Mouse (Mus musculus) lung, embryonic 16.5 days (tissue): ENCODE results near the gene Eif3d. TPM values are rescaled to one million over a fixed set of nuclear protein-coding genes. Genes with fewer than 3 reads are reported as not detected.
A peak's percentile ranks its signal among the peaks of the same experiment; 100 is the strongest.

Experiments
- ATAC-seq: fragments of 200-750 bp; cut with Nextera tagmentation; 2 replicates; pipeline ENCODE4 v1.8.0; 2017; ENCODE audit warnings: low read depth, mild to moderate bottlenecking, moderate library complexity
- H3K27ac ChIP-seq: fragments of 300-500 bp; sonication (generic); 2 replicates; pipeline ENCODE4 v1.5.1; 2014; ENCODE audit warnings: mild to moderate bottlenecking, control low read depth, low read length
- H3K27me3 ChIP-seq: fragments of 300-500 bp; sonication (generic); 2 replicates; pipeline ENCODE4 v1.6.1; 2014; ENCODE audit warnings: low read depth, low read length, mixed read lengths; ENCODE audit not compliant: control insufficient read depth, insufficient read depth
- H3K36me3 ChIP-seq: fragments of 300-500 bp; sonication (generic); 2 replicates; pipeline ENCODE4 v1.6.1; 2014; ENCODE audit warnings: low read length; ENCODE audit not compliant: control insufficient read depth, insufficient read depth
- H3K4me1 ChIP-seq: fragments of 300-500 bp; sonication (generic); replicated peaks from 2 replicates; pipeline ENCODE4 v1.6.1; 2014; ENCODE audit warnings: low read length, mixed read lengths; ENCODE audit not compliant: control insufficient read depth, insufficient read depth
- H3K4me2 ChIP-seq: fragments of 300-500 bp; sonication (generic); 2 replicates; pipeline ENCODE4 v1.6.1; 2014; ENCODE audit warnings: low read depth, low read length, control low read depth
- H3K4me3 ChIP-seq: fragments of 300-500 bp; sonication (generic); 2 replicates; pipeline ENCODE4 v1.5.1; 2014; ENCODE audit warnings: mild to moderate bottlenecking, low read length, control low read depth
- H3K9ac ChIP-seq: fragments of 300-500 bp; sonication (generic); 2 replicates; pipeline ENCODE4 v1.6.1; 2014; ENCODE audit warnings: low read length, control low read depth
- H3K9me3 ChIP-seq: fragments of 300-500 bp; sonication (generic); 2 replicates; pipeline ENCODE4 v1.6.1; 2016; ENCODE audit warnings: low read length; ENCODE audit not compliant: control insufficient read depth
- WGBS: fragments of 180-500 bp; shearing (Covaris S2); extraction: QIAGEN DNeasy Blood & Tissue Kit; methylation state at CpG from one replicate; pipeline ENCODE4 v1.1.7; 2014; 5-methylcytosine and 5-hydroxymethylcytosine counted together
- polyA plus RNA-seq: library from polyadenylated mRNA; unstranded; fragments of >200 nt; fragmentation: Nextera tagmentation; extraction: Ambion mirVana; gene quantifications from 2 replicates; pipeline ENCODE4 v1.2.1, GENCODE M21; 2015

Eif3d gene
- polyA plus RNA-seq, 1 experiment from 2014 or later: 170 TPM

DNA sequence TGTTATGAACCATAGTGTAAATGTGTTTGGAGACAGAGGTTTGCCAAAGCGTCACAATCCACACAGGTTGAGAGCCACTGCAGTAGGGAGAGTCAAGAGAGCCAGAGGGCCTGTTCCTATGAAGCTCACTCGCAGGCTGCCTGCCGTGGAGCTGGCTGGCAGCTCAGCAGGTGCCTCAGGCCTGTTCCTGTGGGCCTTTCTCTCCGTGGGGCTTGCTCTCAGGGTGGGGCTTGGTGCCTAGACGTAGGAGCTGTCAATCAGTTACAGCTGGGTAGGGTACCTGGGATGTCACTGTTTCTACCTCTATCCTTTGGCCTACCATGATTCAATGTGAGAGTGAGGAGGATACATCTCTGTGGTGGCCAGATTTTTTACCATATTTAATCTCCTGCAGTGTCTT is 35.6 kb downstream of the Eif3d start:
- ATAC-seq: no peak
- H3K27ac ChIP-seq: no peak overlapping the region
- H3K9ac ChIP-seq: no peak overlapping the region
- H3K4me1 ChIP-seq: no peaks in the 10 kb centered on the region; the same call in 1 of the 2 replicates
- no peaks in the 10 kb centered on the region for H3K27me3 ChIP-seq
- no peaks in the 10 kb centered on the region for H3K36me3 ChIP-seq
- 56% methylated on average over 5 of the region's 5 CpGs for WGBS
- H3K9me3 ChIP-seq: no peaks in the 10 kb centered on the region
- no peak overlapping the region for H3K4me2 ChIP-seq
- H3K4me3 ChIP-seq: no peak overlapping the region

DNA sequence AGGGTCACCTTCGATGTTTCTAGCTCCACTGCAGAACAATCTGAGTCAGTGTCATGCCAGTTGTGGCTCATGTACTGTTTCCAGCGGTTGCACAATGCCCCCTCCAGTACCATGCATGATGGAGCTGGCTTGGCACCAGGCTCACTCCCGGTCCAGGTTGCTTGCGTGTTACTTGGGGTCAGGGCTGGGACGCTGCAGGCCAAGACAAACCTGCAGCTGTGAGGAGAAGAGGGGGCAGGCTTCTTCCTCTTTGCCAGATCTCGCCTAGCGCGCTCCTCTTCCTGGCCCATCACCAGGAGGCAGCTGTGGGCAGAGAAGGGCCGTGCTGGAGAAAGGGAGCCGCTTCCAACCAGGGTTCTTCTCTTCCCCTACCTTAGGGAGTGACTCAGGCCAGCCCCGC is 36.3 kb downstream of the Eif3d start:
- Histone ChIP-seq H3K27me3 (no peaks in the 10 kb centered on the region), H3K9me3 (no peaks in the 10 kb centered on the region), H3K36me3 (no peaks in the 10 kb centered on the region), H3K4me1 (peaks cover 6% of the 10 kb centered on the region), H3K27ac (no peak overlapping the region), H3K9ac (no peak overlapping the region), H3K4me3 (no peak overlapping the region), H3K4me2 (0 out of 2 replicates have a peak overlapping the region, but pooled peaks have one; percentile 12)
- 70% methylated on average over 11 of the region's 11 CpGs for WGBS
- ATAC-seq: no peak

DNA sequence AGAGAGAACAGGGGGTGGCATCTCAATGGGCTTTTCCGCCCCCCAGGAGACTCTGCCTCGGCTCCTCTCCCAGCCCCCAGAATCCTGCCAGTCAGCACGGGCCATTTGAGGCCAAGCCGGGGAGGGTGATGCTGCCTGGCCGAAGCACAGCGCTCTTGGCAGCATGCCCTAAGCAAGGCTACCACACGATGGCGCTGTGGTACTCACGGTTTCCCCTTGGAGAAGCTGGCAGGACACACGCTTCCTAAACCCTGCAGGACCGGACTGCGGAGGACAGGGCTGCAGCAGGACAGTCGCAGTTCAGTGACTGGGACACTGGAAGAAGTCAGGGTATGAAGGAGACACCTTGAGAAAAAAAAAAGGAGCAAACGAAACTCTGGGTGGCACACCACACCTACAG is 36.8 kb downstream of the Eif3d start:
- H3K4me3 ChIP-seq: no peak overlapping the region
- no peaks in the 10 kb centered on the region for H3K27me3 ChIP-seq
- ATAC-seq: peak; percentile 41; the same call in 1 of the 2 replicates
- H3K4me1 ChIP-seq: peaks cover 6% of the 10 kb centered on the region
- no peak overlapping the region for H3K27ac ChIP-seq
- under 1% methylated on average over 14 of the region's 14 CpGs for WGBS
- no peaks in the 10 kb centered on the region for H3K9me3 ChIP-seq
- 0 out of 2 replicates have a peak overlapping the region, but pooled peaks have one; percentile 12 for H3K4me2 ChIP-seq
- no peaks in the 10 kb centered on the region for H3K36me3 ChIP-seq
- H3K9ac ChIP-seq: no peak overlapping the region

DNA sequence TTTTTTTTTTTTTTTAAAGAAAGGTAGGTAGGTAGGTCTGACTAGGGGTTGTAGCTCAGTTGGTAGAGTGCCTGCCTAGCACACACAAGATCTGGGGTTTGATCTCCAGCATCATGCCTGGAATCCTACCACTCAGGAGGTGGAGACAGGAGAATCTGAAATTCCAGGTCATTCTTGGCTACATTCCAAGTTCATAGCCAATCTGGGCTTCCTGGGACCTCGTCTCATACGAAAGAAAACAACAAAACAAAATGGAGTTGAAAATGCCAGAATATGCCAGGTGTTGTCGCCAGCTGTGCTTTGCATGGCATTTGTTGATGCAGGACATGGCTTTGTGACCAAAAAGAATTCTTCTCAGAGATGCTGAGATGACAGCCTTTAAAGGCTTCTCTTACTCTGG is 37.4 kb downstream of the Eif3d start:
- Histone ChIP-seq H3K4me1 (peaks cover 7% of the 10 kb centered on the region), H3K4me2 (no peak overlapping the region), H3K4me3 (no peak overlapping the region), H3K9me3 (no peaks in the 10 kb centered on the region), H3K27me3 (no peaks in the 10 kb centered on the region), H3K27ac (no peak overlapping the region), H3K36me3 (no peaks in the 10 kb centered on the region), H3K9ac (no peak overlapping the region)
- 51% methylated on average over 3 of the region's 3 CpGs for WGBS
- no peak for ATAC-seq

DNA sequence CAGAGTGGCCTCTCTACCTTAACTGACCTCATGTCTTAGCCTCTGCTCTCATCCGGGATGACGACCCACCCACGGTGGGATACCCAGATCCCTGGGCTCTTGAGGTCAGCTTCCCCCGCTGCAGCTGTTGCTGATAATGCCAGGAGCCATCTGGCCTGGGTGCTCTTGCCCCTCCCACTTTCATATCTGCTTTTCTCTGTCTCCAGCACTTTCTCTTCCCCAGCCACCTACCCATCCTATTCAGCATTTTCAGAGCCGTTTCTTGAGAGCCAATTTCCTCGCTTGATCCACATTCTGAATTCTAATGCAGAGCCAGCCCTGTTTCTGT is 39.0 kb downstream of the Eif3d start:
- Histone ChIP-seq H3K27me3 (no peaks in the 10 kb centered on the region), H3K27ac (no peak overlapping the region), H3K36me3 (no peaks in the 10 kb centered on the region; the same call in 1 of the 2 replicates), H3K9ac (no peak overlapping the region), H3K4me2 (no peak overlapping the region), H3K4me1 (peaks cover 15% of the 10 kb centered on the region), H3K9me3 (no peaks in the 10 kb centered on the region), H3K4me3 (no peak overlapping the region)
- WGBS: 59% methylated on average over 6 of the region's 6 CpGs
- no peak for ATAC-seq

DNA sequence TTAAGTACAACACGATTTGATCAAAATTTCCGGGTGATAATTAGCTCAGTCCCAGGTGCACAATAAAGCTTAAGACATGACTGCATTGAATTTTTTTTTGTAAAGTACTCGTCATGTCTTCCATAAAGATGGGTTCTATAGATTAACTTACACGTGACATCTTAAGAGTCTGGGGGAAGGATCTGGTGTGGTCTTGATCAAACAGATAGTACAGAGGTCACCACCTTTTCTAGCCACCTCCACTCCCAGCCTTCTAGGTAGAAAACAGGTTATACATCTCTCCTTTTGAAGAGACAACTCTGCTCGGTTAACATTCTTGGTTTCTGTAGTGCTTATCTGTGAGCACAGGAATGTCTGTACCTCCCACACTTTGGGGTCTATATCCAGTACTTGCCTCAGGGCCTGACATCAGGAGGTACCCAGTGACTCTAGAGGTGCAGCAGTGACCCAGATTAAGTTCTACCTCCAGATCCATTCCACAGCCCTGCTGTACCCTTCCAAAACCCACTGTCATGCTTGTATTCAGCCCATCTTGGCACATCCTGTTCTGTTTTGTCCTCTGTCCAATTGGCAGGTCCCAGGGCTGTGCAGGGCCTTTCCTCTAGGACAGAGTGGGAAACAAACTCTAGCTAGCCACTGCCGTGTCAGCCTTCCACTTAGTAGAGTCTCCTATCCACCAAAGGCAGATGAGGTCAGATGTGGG is 39.5 kb downstream of the Eif3d start:
- Histone ChIP-seq H3K36me3 (peaks cover 3% of the 10 kb centered on the region; the same call in 1 of the 2 replicates), H3K27me3 (no peaks in the 10 kb centered on the region), H3K4me1 (peaks cover 15% of the 10 kb centered on the region), H3K9me3 (no peaks in the 10 kb centered on the region), H3K4me3 (no peak overlapping the region), H3K4me2 (no peak overlapping the region), H3K27ac (no peak overlapping the region), H3K9ac (no peak overlapping the region)
- ATAC-seq: no peak
- 60% methylated on average over 6 of the region's 6 CpGs for WGBS

DNA sequence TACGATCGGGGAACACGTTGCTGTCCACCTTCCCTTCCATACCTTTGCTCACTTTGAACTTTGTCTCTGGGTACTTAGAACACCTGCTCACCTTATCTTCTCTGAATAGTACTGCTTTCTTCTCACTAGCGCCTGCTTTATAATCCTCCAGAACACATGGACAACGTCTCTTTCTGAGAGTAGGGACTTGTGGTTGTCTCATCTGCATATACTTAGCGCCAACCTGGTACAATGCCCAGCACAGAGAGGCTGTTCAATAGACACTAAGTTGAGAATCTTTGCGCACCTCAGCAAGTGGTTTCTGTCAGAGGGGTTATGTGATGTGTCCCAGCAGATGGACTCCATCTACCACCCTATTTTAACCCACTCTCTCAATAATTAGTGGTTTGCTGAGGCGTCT is 40.8 kb downstream of the Eif3d start:
- Histone ChIP-seq H3K4me3 (peak overlapping the region; percentile 82), H3K4me1 (peaks cover 15% of the 10 kb centered on the region), H3K9ac (peak overlapping the region; percentile 71), H3K27me3 (no peaks in the 10 kb centered on the region), H3K27ac (no peak overlapping the region), H3K4me2 (peak overlapping the region; percentile 85), H3K36me3 (peaks cover 6% of the 10 kb centered on the region), H3K9me3 (no peaks in the 10 kb centered on the region)
- WGBS: 45% methylated on average over 8 of the region's 8 CpGs
- no peak for ATAC-seq

DNA sequence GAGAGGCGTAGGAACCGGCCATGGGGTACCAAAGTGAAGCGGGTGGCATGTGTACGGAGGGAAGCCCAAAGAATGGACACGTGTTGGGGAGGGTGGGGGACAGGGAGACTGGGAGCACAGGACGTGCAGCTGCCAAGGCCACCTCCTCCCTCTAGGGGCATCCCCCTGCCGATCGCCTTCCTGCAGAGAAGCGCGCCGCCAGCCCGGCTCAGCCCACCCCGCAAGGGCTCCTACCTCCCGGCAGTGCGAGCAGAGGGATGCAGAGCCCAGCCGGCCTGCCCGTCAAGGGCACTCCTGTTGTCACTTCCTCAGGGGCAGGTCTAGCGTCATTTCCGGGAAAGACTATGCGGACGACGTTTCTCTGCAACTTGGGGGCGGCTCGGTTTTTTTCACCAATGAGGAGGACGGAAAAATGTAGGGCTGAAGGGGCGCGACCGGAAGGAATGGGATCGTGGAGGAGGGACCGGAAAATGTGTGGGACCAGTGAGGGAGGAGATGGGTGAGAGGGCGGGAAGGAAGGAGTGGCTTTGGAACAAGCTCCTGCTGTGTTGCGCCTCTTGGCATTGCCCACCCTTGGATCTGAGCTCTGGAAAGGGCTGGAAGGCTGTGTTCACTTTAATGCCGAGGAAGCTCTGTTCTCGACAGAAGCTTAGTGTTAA is 41.8 kb downstream of the Eif3d start, which contains the start of gene Txn2:
TSS of gene Txn2 (minus strand) at position 334 of the 659 bp plus-strand sequence.
- under 1% methylated on average over 34 of the region's 34 CpGs for WGBS
- peak within 1 kb of the TSS; percentile 85 for H3K4me2 ChIP-seq

DNA sequence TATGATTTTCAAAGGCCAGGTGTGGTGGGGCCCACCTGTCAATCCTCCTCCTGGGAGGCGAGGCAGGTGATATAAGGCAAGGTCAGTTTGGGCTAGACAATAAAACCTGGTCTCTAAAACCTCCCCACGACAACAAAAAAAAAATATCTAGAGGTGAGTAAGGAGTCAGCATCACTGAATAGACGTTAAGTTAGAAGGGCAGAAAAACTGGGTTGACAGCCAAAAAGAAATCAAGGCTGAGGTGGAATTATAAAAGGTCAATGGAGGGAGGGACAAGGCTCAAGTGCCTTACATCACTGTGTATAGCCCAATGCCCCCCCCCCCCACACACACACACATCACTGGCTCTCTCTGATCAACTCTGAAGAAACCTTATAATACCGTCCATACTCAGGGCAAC is 42.5 kb downstream of the Eif3d start:
- H3K27me3 ChIP-seq: no peaks in the 10 kb centered on the region
- H3K36me3 ChIP-seq: peaks cover 21% of the 10 kb centered on the region
- 18% methylated on average over 4 of the region's 4 CpGs for WGBS
- H3K4me1 ChIP-seq: peaks cover 15% of the 10 kb centered on the region
- H3K4me3 ChIP-seq: peak overlapping the region; percentile 82
- H3K9ac ChIP-seq: peak overlapping the region; percentile 86
- H3K27ac ChIP-seq: peak overlapping the region; percentile 93; the same call in 1 of the 2 replicates
- H3K4me2 ChIP-seq: peak overlapping the region; percentile 81
- no peak for ATAC-seq
- H3K9me3 ChIP-seq: no peaks in the 10 kb centered on the region

More for the DNA sequence above, 41.8 kb downstream of the Eif3d start, which contains the start of gene Txn2:
- Histone ChIP-seq H3K27me3 (no peaks in the 10 kb centered on the region), H3K9ac (peak within 1 kb of the TSS; percentile 86), H3K4me3 (peak within 1 kb of the TSS; percentile 82), H3K4me1 (peaks cover 15% of the 10 kb centered on the region), H3K27ac (peak within 1 kb of the TSS; percentile 93), H3K9me3 (no peaks in the 10 kb centered on the region), H3K36me3 (peaks cover 14% of the 10 kb centered on the region)
- ATAC-seq: peak; percentile 97
